Mouse (Mus musculus): ENCODE measurements around the gene Mccc1.

GRCm38 (mm10) chr3:35940047-35940446, 60.4 kb downstream of the Mccc1 start:
- TF ChIP-seq POLR2A (IDR thresholded peaks at IDR 0.05; ENCODE audit: borderline replicate concordance, low read depth, low read length) (no peak), CTCF (IDR thresholded peaks at IDR 0.05; ENCODE audit: low read depth, low read length) (no peak)

Measured in bone marrow macrophage, adult 2 months (primary cell).